Mouse (Mus musculus) Muller cell, postnatal 12 days (primary cell): ENCODE measurements around the gene Bmp5.
A peak's percentile ranks its signal among the peaks of the same experiment; 100 is the strongest.

Experiments
- DNase-seq: peaks from one replicate; pipeline ENCODE4 v3.0.0-alpha.2; 2015; ENCODE audit errors: inconsistent ontology term

The Bmp5 gene

DNA sequence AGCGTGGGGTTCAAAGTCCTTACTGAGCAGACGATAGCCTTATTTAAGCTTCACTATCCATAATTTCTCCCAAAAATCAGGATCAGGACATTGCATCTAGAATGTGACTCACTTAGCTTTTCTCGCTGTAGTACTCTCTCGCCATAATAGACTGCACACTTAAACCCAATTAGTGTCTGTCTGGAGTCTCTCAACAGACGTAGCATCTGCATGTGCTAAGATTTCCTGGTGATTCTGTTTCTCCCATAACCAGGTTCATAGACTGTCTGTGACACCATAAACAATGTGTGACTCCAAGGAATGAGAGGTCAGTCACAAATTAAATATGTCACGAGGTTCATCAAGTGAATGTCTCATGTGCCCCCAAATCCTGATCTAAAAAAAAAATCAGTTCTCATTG is 65.7 kb downstream of the Bmp5 start:
- no peak for DNase-seq

DNA sequence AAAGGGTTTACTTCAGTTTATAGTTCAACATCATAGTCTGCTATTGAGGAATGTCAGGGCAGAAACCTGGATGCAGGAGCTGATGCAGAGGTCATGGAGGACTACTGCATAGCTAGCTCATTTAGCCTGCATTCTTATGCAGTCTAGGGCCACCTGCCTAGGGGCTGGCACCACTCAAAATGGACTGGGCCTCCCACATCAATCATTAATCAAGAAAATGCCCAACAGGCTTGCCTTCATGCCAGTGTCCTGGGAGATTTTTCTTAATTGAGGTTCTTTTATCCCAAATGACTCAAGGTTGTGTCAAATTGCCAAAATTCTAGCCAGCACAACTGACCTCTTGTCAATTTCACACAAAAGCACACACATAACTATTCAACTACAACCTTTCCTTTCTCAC is 70.8 kb downstream of the Bmp5 start:
- DNase-seq: peak; percentile 94

DNA sequence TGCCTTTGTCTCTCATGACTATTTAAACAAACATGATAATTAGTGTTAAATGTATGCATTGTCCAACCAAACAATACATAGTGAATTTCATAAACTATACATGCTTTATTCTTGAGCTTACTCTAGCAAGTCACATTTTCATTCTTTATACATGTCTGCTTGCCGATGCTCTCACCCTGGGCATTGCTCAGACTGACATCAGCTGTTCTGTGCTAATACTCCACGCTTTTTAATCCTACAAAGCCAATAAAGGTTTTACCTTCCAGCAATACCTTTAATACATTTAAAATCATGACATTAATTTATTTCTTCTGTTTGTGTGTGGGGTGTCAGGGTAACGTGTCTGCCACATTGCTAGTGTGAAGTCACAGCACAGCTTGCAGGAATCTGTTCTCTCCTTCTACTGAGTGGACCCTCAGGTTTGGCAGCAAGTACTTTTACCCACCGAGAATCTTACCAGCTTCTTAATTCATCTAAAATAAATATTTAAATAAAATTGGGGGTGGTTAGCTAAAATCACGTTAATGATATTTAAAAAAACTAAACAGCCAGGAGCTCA is 75.6 kb downstream of the Bmp5 start:
- no peak for DNase-seq

DNA sequence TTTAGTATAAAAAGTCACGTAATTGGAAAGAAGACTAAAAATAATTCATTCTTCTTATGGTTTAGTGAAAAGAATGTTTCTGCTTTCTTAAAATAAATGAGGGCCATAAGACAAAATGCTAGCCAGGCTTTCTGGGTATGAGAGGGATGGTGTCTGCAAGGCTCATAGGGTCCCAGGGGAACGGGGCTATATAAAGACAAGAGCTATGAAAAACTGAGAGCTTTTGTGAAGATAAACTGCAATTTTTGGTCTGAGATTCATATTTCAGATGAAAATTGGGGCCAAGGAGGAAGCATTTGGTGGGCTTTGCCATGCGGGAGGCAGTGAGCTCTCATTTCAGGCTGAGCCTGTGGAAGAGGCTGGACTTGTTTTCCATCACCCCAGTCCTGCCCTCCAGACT is 83.0 kb downstream of the Bmp5 start:
- no peak for DNase-seq

DNA sequence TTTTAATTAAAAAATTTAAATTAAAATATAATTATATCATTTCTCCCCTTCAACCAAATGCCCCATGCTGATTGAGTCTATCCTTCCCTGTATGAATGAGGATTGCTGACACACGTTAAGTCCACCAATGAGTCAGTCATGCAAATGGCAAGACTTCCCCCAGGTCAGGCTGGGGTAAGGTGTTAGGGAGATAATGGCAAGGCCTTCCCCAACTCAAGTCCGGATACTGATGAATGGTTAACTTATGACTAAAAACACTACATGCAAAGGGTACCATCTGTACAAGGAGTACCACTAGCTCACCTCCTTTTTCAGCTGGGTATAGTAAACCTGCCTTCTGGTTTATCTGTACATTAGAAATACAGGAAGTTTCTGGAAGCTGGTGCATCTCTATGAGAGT is 83.8 kb downstream of the Bmp5 start:
- no peak for DNase-seq

DNA sequence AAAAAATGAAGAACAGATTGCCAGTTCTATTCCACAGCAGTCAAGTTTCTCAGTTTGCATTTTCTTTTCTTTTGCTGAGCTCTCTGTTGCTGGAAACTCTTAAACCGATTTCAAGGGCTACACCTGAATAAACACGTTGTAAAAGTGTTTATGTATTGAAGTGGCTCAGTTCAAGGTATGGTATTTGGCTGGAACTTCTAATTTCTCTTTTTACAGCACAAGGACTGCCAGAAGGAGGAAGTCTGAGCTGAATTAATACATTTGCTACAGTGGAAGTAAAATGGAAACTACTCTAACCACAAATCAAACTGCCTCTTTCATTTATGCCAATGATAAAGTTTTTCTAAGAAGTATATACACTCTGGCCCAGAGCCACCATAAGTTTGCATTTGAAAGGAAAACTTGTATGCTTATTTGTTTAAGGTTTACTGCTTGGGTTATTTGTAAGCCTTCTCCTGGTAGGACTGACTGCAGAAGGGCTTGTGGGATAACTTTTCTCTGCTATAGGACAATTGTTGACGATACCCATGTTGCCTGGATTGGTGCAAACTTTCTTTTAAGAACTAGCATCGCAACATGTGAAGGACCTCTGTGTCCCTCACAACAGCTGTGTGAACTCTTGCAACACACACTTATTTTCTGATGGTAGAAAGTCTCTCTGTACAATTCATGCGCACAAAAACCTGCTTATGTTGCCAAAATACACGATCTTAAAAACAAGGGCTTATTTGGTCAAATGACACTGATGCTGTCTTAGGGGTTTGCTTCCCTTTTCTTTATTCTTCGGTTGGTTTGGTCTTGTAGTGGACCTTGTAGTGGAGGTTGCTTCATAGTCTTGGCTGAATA is 95.4 kb downstream of the Bmp5 start:
- no peak for DNase-seq

DNA sequence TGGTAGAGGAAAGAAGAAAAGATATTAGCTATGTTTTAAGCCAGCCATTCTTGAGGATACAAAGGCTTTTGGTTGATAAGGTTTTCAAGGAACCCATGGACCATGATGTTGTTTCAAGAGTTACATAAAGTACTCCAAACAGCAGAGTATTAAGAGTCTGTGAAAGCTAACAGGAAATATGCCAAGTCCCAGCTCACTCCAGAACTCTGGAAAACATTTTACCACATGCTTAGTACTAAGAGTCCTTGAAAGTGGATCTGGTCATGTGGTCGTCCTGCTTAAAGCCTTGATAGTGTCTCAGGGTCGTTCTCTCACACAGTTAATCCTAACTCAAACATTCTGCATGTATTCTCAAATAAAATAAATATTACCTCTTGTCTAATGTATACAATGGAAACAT is 101.2 kb downstream of the Bmp5 start:
- no peak for DNase-seq

DNA sequence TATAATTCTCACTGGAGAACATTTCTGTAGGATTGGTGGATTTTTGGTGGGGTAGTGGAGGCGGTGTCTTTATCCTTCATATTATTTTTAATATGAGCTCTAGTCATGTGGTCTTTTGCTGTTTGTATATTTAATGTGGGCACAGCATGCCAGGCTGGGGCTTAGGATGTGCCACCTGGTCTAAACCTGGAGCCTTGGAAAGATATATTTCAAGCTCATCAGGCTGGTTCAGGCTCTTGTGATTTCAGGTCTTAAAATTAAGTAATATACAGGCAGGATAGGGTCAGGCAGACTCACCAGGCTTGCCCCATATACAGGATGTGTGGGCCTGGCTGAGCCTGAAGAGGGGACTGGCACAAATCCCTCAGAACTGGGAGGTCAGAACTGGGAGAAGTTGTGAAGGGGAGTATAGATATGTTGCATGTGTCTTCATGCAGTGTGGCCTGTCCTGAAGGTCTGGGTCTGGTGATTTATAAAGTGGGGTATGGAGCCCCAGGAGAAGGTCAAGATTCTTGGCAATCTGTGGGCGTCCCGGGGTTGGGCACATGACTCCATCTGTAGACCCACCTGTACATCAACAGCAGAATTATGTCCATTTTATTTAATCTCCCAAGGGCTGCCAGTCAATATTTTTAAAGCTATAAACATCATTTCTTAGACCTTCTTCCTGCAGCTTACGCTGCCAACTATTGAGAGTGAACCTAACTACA is 108.5 kb downstream of the Bmp5 start:
- no peak for DNase-seq

DNA sequence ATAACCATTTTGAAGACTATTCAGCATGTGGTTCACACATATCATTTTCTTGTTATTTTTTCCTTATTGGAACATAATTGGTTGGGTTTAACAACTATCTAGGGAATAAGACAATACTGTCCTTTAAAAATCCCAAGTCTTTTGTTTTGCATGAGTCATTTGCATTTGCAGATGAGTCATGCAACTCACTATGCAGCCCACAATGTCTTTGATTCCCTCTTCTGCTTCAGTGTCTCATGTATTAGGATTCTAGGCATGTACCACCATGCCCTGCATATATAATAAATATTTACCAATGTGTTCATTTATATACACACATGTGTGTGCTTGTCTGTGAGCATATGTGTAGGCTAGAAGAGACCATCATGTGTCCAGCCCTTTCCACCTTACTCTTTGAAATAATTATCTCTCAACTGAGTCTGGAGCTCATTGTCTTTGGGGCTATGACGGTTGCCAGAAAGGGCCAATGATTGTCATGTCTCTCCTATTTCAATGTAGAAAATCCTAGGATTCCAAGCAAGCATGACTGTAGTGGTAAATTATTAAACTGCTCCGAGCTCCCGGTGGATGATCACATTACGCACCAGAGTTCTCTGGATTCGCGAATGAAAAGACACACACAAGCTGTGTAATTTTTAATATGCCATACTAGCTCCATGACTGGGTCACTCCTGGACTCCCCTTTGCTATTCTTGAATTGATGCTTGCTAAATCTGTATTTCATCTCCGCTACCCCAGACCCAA is 111.8 kb downstream of the Bmp5 start:
- peak; percentile 84 for DNase-seq

DNA sequence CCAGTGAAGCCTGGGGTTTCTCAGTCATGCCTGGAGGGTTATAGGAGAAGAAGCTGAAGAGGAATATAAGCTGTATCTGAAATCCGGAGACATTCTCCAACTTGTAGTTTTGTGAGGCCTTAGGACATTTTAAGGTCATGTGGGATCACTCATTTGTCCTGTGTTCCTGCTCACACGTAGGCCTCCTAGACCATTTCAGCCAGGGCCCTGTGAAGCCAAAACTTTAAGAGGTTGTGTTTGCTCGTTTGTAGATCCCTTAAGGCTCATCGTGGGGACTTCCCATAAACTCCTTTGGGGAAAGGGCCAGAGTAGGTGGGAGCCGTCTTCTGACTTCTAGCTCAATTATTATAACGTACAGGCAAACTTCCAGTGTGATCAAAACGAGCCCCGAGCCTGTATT is 121.8 kb downstream of the Bmp5 start:
- DNase-seq: no peak

DNA sequence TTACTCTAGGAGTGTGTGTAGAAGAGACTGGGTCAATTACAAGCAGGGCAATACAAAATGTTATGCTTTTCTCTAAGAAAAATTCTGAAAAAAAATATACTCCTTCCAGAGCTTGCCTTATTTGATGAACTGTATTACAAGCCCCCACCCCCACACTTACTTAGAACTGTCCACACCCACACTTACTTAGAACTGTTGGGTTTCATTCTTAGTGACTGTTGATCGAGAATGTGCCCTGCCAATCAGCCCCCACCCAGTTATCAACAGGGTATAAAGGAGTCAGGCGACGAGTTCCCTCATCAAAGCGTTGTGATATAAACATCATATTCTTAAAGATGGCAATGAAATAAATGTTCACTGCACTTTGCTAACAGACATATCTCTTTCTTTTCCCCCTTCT is 122.9 kb downstream of the Bmp5 start:
- DNase-seq: no peak

DNA sequence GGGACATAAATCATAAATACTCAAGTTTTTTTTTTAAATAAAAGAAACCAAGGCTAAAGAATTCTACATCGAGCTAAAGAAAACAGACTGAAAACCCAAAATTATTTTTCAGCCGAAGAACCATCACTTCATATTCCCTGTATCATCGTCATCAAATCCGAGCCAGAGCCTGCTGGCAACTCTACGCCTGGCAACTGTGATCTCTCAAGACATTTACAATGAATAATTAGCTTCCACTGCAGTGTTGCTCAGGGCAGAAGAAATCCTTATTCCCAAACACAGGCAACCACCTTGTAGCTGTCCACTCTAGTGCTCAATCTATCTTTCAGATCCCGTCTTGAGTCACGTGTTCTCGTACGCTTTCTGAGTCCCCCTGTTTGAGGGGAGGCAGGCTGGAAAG is 126.1 kb downstream of the Bmp5 start:
- no peak for DNase-seq

DNA sequence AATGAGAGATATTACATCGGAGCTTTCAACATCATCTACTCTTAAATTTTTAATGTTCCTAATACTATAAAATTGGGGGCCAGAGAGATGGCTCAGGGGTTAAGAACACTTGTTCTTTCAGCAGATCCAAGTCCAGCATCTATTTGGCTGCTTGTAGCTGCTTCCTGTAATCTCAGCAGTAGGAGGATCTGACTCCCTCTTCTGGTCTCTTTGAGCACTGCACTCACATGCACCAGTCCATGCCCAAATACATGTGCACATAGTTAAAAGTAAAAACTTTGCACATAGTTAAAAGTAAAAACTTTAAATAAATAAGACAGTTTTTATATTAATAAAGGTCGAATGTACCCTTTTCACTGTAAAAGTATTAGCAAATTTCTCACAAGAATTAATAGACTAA is 130.3 kb downstream of the Bmp5 start:
- DNase-seq: no peak

DNA sequence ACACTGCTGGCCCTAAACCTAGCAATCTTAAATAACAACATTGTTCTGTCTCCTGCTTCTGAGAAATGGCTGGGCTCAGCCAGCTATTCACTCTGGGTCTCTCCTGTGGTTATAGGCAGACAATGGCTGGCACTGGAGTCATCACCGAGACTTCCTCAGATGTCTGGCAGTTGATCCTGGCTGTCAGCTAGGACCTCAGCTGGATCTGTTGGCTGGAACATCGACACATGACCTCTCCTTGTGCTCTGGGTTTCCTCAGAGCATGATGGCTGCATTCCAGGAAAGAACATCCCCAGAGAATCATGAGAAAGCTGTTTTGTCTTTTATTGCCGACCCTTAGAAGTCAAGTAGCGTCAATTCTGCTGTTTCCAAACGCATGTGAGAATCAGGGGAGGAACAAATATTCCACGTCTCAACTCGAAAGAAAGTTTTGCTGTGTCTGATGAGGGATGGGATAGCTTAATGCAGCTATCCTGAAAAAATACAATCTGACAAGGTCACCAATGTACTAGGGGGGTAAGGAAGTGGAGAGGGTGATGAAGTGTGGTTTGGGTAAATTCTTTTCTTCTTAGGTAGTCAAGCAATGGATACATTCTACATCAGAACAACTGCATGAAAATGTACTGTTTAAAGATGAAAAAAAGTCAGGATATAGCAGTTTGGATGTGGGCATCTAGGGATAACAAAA is 135.1 kb downstream of the Bmp5 start:
- DNase-seq: peak; percentile 91

DNA sequence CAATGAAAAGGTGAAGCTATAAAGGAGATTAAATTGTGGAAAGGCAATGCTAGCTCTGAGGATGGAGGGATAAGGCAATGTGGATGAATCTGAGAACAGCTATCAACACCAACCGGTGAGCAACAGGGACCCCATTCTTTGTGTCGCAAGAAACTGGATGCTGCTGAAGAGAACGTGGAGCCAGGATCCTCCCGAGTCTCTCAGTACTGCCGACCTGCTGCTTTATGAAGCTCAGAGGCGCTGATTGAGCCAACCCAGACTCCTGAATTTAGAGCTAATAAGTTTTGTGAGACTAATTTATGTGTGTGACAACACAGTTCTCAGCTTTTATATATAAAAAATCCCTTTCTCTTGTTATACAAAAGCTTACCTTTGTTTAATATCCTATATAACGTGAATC is 136.4 kb downstream of the Bmp5 start:
- no peak for DNase-seq

DNA sequence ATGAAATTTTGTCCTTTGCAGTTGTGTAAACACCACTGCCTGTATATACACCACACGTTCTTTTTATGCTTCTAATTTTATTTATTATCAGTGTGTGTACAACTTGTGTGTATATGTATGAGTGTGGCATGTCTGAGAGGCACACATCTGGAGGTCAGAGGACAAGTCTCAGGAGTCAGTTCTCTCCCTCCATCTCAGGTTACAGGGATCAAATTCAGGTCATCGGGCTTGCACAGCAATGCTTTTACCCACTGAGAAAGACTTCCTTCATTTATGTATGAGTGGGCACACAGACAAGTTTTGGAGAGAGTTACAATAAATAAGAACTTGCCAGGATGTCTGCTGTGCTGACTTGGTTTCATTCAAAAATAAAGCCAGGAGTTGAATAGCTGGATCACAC is 140.9 kb downstream of the Bmp5 start:
- DNase-seq: no peak

DNA sequence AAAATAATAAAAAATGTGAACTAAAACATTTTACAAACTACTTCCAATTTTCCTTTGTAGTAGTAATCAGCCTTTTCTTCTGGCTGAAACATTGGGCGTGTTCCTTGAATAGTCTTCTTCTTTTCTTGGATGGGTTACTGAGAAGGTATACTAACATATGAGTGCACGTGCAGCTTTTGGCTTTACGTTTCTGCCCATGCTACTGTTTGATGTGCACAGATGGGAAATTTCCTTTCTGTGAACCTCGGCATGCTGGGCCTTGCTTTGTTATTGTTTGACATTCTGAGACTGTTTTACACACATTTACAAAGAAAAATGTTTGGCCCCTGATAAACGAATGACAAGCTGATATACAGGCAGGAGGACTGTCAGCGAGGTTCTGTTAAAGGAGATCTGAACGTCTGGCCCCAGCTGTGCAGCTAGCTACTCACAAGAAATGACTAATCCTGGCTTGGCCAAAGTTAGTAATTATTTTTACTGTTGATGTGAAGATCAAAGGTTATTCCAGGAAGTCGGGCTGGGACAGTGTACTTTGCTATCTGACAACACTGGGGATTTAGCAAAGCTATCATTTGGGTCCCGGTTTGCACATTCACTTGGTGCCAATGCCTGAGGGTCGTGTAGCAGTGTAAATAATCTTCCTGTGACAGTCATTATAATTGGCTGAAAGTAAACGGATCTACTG is 152.2 kb downstream of the Bmp5 start:
- peak; percentile 39 for DNase-seq

DNA sequence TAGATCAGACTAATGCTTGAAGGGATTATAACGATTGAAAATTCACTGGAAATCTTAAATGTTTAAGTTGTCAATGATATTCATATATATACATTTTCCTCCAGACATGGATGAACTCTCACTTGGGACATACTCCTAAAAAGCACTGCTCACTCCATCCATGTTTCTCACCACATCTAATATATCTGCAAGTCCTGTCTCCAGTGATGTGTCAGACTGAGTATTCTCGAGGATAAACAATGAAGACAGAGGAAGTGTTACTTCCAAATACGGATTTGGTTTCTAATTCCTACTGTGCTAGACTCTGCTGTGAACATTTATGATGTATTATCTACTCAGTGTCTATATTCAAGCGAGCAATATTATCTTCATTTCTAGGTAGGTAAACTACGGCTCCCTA is 152.9 kb downstream of the Bmp5 start:
- no peak for DNase-seq

DNA sequence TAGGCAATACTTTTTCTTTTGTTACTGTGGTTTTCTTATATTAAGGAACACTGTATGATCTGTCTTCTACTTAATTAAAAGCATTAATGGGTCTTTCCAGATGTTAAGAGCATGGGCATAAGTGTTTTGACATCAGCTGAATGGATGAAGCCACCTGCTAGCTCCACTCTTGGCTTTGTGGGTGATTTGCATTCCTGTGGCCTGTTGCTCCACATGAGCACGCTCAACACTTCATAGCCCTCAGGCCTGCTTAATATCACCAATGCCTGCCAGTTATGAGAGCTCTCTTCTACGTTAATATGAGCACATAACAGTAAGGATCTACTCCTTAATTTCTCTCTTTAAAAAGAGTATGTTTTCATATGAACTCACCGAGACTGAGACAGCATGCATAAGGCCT is 169.5 kb downstream of the Bmp5 start:
- DNase-seq: peak; percentile 81
